Mouse (Mus musculus) olfactory bulb, adult 2 months (tissue): ENCODE data around the gene Sptbn4. TPM values are rescaled to one million over a fixed set of nuclear protein-coding genes. Genes with fewer than 3 reads are reported as not detected.

ENCODE experiments used
- H3K27ac ChIP-seq: fragments of 200-500 bp; 2 replicates; pipeline ENCODE4 v1.5.1; 2012; ENCODE audit warnings: low read depth, low read length; ENCODE audit not compliant: insufficient read depth
- H3K4me1 ChIP-seq: fragments of 200-500 bp; 2 replicates; pipeline ENCODE4 v1.6.1; 2012; ENCODE audit warnings: low read length; ENCODE audit not compliant: control insufficient read depth, insufficient read depth
- H3K4me3 ChIP-seq: fragments of 200-500 bp; 2 replicates; pipeline ENCODE4 v1.5.1; 2012; ENCODE audit warnings: mild to moderate bottlenecking, low read depth, low read length, moderate library complexity; ENCODE audit not compliant: insufficient read depth
- CTCF ChIP-seq: fragments of 200-500 bp; IDR thresholded peaks from 2 replicates; pipeline ENCODE4 v1.5.1; 2012; ENCODE audit warnings: low read depth, mild to moderate bottlenecking, low read length, moderate library complexity; ENCODE audit not compliant: insufficient read depth
- POLR2A ChIP-seq: fragments of 200-500 bp; IDR thresholded peaks from 2 replicates; pipeline ENCODE4 v1.6.1; 2012; ENCODE audit warnings: mild to moderate bottlenecking, low read depth, low read length, moderate library complexity; ENCODE audit not compliant: insufficient read depth
- WGBS: fragments of 180-500 bp; shearing (Covaris S2); methylation state at CpG from one replicate; pipeline ENCODE4 v1.1.7; 2018; 5-methylcytosine and 5-hydroxymethylcytosine counted together
- polyA plus RNA-seq: library from polyadenylated mRNA; stranded (reverse); fragments of >200 nt; gene quantifications from 2 replicates; pipeline ENCODE4 v1.2.4, GENCODE M21; 2012; ENCODE audit warnings: low replicate concordance; ENCODE audit not compliant: missing spikeins, insufficient read depth, insufficient read length

The Sptbn4 gene
- polyA plus RNA-seq, 1 experiment = not detected

DNA sequence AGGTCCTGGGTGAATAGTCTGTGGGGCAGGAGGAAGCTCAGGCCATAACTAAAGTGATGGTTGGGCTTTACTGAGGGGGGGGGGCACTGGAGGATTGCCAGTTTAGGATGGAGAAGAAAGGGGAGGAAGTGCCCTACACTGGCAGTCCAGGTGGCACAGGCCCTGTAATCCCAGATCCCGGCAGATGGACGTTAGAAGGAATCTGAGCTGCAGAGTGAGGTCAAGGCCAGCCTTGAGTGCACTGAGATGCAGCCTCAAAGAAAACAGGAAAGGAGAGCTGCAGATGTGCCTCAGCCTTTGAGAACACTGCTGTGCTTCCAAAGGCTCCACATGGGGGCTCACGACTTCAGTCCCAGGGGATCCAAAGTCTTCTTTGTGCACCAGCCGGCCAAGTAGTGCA, 20.2 kb upstream of the Sptbn4 start:
- Histone ChIP-seq H3K4me3 (no peak overlapping the region), H3K4me1 (no peaks in the 10 kb centered on the region), H3K27ac (no peak overlapping the region)
- 36% methylated on average over 4 of the region's 4 CpGs for WGBS
- no peak for TF ChIP-seq POLR2A
- TF ChIP-seq CTCF = no peak

DNA sequence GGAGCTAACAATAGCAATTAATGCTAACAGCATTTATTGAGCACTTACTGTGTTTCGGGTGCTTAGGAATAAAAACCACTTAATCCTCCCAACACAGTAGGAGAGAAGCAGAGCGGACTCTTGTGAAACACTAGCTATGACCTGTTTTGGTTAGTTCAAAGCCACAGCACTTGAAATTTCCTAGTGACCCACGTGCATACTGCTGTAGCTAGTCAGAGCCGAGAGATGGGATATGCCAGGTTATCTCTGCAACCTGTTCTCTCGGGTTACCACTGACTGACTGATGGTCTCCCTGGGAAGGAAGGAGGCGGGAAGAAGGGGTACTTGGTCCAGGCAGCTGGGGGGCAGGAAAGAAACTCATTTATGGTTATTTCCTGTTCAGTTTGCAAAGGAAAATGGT, 13.0 kb upstream of the Sptbn4 start:
- Histone ChIP-seq H3K4me3 (no peak overlapping the region), H3K27ac (no peak overlapping the region), H3K4me1 (no peaks in the 10 kb centered on the region)
- no peak for TF ChIP-seq CTCF
- TF ChIP-seq POLR2A = no peak
- 83% methylated on average over 6 of the region's 6 CpGs for WGBS

DNA sequence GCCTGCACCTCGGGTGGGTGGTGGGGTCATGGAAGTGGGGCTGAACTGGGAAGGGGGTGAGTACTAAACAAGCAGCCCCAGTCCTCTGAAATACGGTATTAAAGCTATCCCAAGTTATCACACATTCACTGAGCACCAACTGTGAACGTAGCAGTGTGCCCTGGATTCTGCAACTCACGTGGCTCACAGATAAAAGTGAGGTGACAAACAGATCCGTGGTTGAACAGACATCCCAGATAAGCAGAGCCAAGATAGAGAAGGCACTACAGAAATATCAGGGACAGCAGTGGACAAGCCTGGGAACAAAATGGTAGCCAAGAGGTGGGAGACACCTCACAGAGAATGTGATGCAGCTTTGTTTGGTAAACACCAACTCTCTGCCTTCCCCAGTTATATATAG, 12.2 kb upstream of the Sptbn4 start:
- no peak overlapping the region for H3K4me3 ChIP-seq
- H3K4me1 ChIP-seq = no peaks in the 10 kb centered on the region
- 91% methylated on average over 5 of the region's 5 CpGs for WGBS
- H3K27ac ChIP-seq = no peak overlapping the region
- TF ChIP-seq CTCF = no peak
- TF ChIP-seq POLR2A = no peak

DNA sequence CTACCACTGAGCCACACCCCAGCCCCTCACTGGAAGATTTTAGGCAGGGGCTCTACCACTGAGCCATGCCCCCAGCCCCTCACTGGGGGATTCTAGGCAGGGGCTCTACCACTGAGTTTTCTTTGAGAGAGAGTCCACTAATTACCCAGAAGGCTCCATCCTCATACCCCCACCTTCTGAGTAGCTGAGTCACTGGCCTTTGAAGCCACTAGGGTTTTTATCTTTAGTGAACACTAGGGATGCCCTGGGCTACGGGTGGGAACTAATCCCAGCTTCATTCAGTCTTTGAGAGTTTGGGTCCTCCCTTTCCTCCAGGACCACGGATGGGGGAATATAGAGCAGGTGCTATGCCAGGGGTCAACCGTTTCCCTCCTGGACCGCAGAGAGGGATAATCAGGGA, 11.1 kb upstream of the Sptbn4 start:
- TF ChIP-seq CTCF (no peak), POLR2A (no peak)
- 86% methylated on average over 4 of the region's 4 CpGs for whole genome bisulfite sequencing
- Histone ChIP-seq H3K27ac (no peak overlapping the region), H3K4me3 (no peak overlapping the region), H3K4me1 (no peaks in the 10 kb centered on the region)

GRCm38 (mm10) chr7:27455273-27455672, 7.8 kb upstream of the Sptbn4 start:
- WGBS = 94% methylated on average over 3 of the region's 3 CpGs
- H3K27ac ChIP-seq = no peak overlapping the region
- no peaks in the 10 kb centered on the region for H3K4me1 ChIP-seq
- H3K4me3 ChIP-seq = no peak overlapping the region
- TF ChIP-seq POLR2A = no peak
- TF ChIP-seq CTCF = no peak

DNA sequence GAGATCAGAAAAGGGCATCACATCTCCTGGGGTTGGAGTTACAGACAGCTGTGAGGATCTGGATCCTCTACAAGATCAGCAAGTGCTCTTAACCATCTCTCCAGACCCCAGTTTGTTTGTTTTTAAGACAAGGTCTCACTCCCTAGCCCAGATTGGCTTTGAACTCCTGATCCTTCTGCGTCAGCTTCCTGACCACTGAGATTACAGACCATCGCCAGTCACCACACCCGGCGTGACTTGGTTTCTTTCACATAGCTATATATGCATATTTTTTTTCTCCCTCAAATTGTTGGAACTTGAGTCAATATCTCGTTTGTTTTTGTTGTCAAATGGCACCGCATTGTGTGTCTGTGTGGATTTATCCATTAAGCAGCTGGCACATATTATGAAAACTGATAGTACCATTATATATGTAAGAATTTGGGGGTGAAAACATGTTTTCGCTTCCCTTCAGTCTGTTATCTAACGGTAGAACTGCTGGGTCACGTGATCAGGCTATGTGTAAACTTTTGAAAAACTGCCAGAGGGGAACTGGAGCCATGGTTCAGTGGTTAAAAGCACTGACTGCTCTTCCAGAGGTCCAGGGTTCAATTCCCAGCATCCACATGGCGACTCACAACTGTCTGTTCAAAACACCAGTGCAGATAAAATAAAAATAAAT, 7.1 kb upstream of the Sptbn4 start:
- no peak overlapping the region for H3K4me3 ChIP-seq
- TF ChIP-seq CTCF (no peak), POLR2A (no peak)
- H3K27ac ChIP-seq = no peak overlapping the region
- 70% methylated on average over 10 of the region's 10 CpGs for WGBS
- no peaks in the 10 kb centered on the region for H3K4me1 ChIP-seq

DNA sequence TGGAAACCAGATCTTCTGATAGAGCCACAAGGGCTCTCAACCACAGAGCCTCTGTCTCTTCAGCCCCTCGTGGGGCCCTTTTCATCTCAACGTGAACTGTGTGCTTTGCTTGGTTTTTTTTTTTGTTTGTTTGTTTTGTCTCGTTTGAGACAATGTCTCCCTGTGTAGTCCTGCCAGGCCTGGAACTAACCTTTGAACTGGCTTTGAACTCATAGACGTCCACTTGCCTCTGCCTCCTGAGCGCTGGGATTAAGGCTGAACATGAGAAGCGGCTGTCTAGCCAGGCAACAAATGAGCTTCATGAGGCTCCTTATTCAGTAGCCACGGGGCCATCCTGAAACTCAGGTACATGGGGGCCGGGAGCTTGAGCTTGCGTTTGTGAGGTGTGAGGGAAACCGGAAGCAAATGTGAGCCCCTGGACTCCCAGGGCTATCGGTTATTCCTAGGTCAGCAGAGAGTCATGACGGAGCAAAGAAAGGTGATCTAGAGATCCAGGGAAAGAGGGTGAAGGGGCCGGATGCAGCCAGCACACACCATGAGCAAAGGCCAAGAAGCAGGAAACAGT, 4.8 kb upstream of the Sptbn4 start:
- TF ChIP-seq POLR2A (no peak), CTCF (no peak)
- H3K4me3 ChIP-seq = no peak overlapping the region
- H3K27ac ChIP-seq = no peak overlapping the region
- H3K4me1 ChIP-seq = peaks cover 3% of the 10 kb centered on the region; the same call in 1 of the 2 replicates
- 67% methylated on average over 13 of the region's 13 CpGs for WGBS

GRCm38 (mm10) chr7:27451359-27451758, 3.9 kb upstream of the Sptbn4 start:
- 97% methylated on average over 2 of the region's 2 CpGs for WGBS
- no peak overlapping the region for H3K4me3 ChIP-seq
- H3K27ac ChIP-seq = no peak overlapping the region
- TF ChIP-seq CTCF = no peak
- no peak for TF ChIP-seq POLR2A
- H3K4me1 ChIP-seq = peaks cover 3% of the 10 kb centered on the region; the same call in 1 of the 2 replicates

GRCm38 (mm10) chr7:27449256-27449862, 1.9 kb upstream of the Sptbn4 start:
- H3K27ac ChIP-seq = no peak overlapping the region
- 66% methylated on average over 10 of the region's 10 CpGs for WGBS

More at GRCm38 (mm10) chr7:27449256-27449862, 1.9 kb upstream of the Sptbn4 start:
- no peak for TF ChIP-seq CTCF
- no peak for TF ChIP-seq POLR2A
- Histone ChIP-seq H3K4me3 (no peak overlapping the region), H3K4me1 (peaks cover 3% of the 10 kb centered on the region; the same call in 1 of the 2 replicates)
